Mouse (Mus musculus) hindbrain, embryonic 12.5 days (tissue): Measurements from ENCODE around the gene Ttll5. TPM values are rescaled to one million over a fixed set of nuclear protein-coding genes. Genes with fewer than 3 reads are reported as not detected.

ENCODE experiments used
- ATAC-seq: fragments of 200-750 bp; cut with Nextera tagmentation; 2 replicates; pipeline ENCODE4 v1.8.0; 2017; ENCODE audit warnings: moderate TSS enrichment; ENCODE audit not compliant: low FRiP score
- H3K27ac ChIP-seq: fragments of 300-500 bp; sonication (generic); 2 replicates; pipeline ENCODE4 v1.5.1; 2016; ENCODE audit warnings: mild to moderate bottlenecking
- H3K27me3 ChIP-seq: fragments of 300-500 bp; sonication (generic); 2 replicates; pipeline ENCODE4 v1.6.1; 2016; ENCODE audit warnings: mild to moderate bottlenecking
- H3K36me3 ChIP-seq: fragments of 300-500 bp; sonication (generic); 2 replicates; pipeline ENCODE4 v1.6.1; 2016; ENCODE audit warnings: mild to moderate bottlenecking
- H3K4me1 ChIP-seq: fragments of 300-500 bp; sonication (generic); 2 replicates; pipeline ENCODE4 v1.6.1; 2016
- H3K4me2 ChIP-seq: fragments of 300-500 bp; sonication (generic); replicated peaks from 2 replicates; pipeline ENCODE4 v1.6.1; 2016; ENCODE audit warnings: mild to moderate bottlenecking
- H3K4me3 ChIP-seq: fragments of 300-500 bp; sonication (generic); 2 replicates; pipeline ENCODE4 v1.5.1; 2016; ENCODE audit warnings: mild to moderate bottlenecking
- H3K9ac ChIP-seq: fragments of 300-500 bp; sonication (generic); 2 replicates; pipeline ENCODE4 v1.6.1; 2016; ENCODE audit warnings: mild to moderate bottlenecking, moderate library complexity
- H3K9me3 ChIP-seq: fragments of 300-500 bp; sonication (generic); replicated peaks from 2 replicates; pipeline ENCODE4 v1.6.1; 2016; ENCODE audit warnings: mild to moderate bottlenecking
- WGBS: fragments of 180-500 bp; shearing (Covaris S2); methylation state at CpG from one replicate; pipeline ENCODE4 v1.1.7; 2016; 5-methylcytosine and 5-hydroxymethylcytosine counted together
- polyA plus RNA-seq: library from polyadenylated mRNA; unstranded; fragments of >200 nt; fragmentation: Nextera tagmentation; extraction: Ambion mirVana; gene quantifications from 2 replicates; pipeline ENCODE4 v1.2.1, GENCODE M21; 2016

The Ttll5 gene
- 15.9 and 19.0 TPM in 2 replicates for polyA plus RNA-seq

- H3K9me3 ChIP-seq, result no peaks in the 10 kb centered on the region
- WGBS, result under 1% methylated on average over 62 of the region's 67 CpGs
- H3K27ac ChIP-seq, result peak within 1 kb of the TSS; percentile 95
- peaks cover 12% of the 10 kb centered on the region for H3K36me3 ChIP-seq
- no peaks in the 10 kb centered on the region for H3K27me3 ChIP-seq
- ATAC-seq, result peak; percentile 99
- peak within 1 kb of the TSS; percentile 80 for H3K9ac ChIP-seq
- H3K4me2 ChIP-seq, result peak within 1 kb of the TSS; percentile 80
- H3K4me3 ChIP-seq, result peak within 1 kb of the TSS; percentile 79
- peaks cover 17% of the 10 kb centered on the region for H3K4me1 ChIP-seq
Measured at GRCm38 (mm10) chr12:85824438-85825264, at the start of gene Ttll5, which contains the start of gene Erg28. Ttll5 (plus strand) TSS chr12:85824659. Erg28 (minus strand) TSS chr12:85824550.

GRCm38 (mm10) chr12:85778962-85779361 lies 45.5 kb upstream of the Ttll5 start:
- Histone ChIP-seq H3K36me3 (no peaks in the 10 kb centered on the region), H3K9ac (no peak overlapping the region), H3K27me3 (no peaks in the 10 kb centered on the region), H3K4me2 (no peak overlapping the region), H3K9me3 (no peaks in the 10 kb centered on the region), H3K4me1 (no peaks in the 10 kb centered on the region), H3K4me3 (no peak overlapping the region), H3K27ac (no peak overlapping the region)
- no peak for ATAC-seq
- 85% methylated on average over 3 of the region's 3 CpGs for WGBS

- no peak overlapping the region for H3K4me2 ChIP-seq
- H3K36me3 ChIP-seq, result no peaks in the 10 kb centered on the region
- no peaks in the 10 kb centered on the region for H3K27me3 ChIP-seq
- H3K27ac ChIP-seq, result no peak overlapping the region
- ATAC-seq, result no peak
- H3K9ac ChIP-seq, result no peak overlapping the region
- 93% methylated on average over 5 of the region's 5 CpGs for WGBS
- no peak overlapping the region for H3K4me3 ChIP-seq
- no peaks in the 10 kb centered on the region for H3K4me1 ChIP-seq
- no peaks in the 10 kb centered on the region for H3K9me3 ChIP-seq
Measured at GRCm38 (mm10) chr12:85779707-85780106, 44.8 kb upstream of the Ttll5 start.

GRCm38 (mm10) chr12:85781606-85782005 lies 42.9 kb upstream of the Ttll5 start:
- no peak for ATAC-seq
- WGBS, result 85% methylated on average over 3 of the region's 3 CpGs
- H3K9ac ChIP-seq, result no peak overlapping the region

GRCm38 (mm10) chr12:85784916-85785815 lies 39.3 kb upstream of the Ttll5 start:
- H3K27me3 ChIP-seq, result no peaks in the 10 kb centered on the region
- H3K4me3 ChIP-seq, result no peak overlapping the region
- no peaks in the 10 kb centered on the region for H3K9me3 ChIP-seq
- H3K9ac ChIP-seq, result no peak overlapping the region
- no peak overlapping the region for H3K4me2 ChIP-seq
- no peak for ATAC-seq
- H3K36me3 ChIP-seq, result no peaks in the 10 kb centered on the region
- 78% methylated on average over 19 of the region's 19 CpGs for WGBS
- no peak overlapping the region for H3K27ac ChIP-seq
- H3K4me1 ChIP-seq, result 0 out of 2 replicates have a peak, but pooled peaks cover 5% of the 10 kb centered on the region

More at GRCm38 (mm10) chr12:85781606-85782005, 42.9 kb upstream of the Ttll5 start:
- Histone ChIP-seq H3K4me3 (no peak overlapping the region), H3K4me1 (0 out of 2 replicates have a peak, but pooled peaks cover 5% of the 10 kb centered on the region), H3K27me3 (no peaks in the 10 kb centered on the region), H3K36me3 (no peaks in the 10 kb centered on the region), H3K9me3 (no peaks in the 10 kb centered on the region), H3K27ac (no peak overlapping the region), H3K4me2 (no peak overlapping the region)

GRCm38 (mm10) chr12:85792158-85792557 lies 32.3 kb upstream of the Ttll5 start:
- Histone ChIP-seq H3K4me3 (no peak overlapping the region), H3K27me3 (no peaks in the 10 kb centered on the region), H3K9me3 (no peaks in the 10 kb centered on the region), H3K4me2 (no peak overlapping the region), H3K9ac (no peak overlapping the region), H3K27ac (no peak overlapping the region), H3K36me3 (no peaks in the 10 kb centered on the region), H3K4me1 (no peaks in the 10 kb centered on the region)
- no peak for ATAC-seq
- 80% methylated on average over 4 of the region's 4 CpGs for WGBS

GRCm38 (mm10) chr12:85792821-85793346 lies 31.6 kb upstream of the Ttll5 start:
- WGBS, result 63% methylated on average over 6 of the region's 6 CpGs
- H3K9me3 ChIP-seq, result no peaks in the 10 kb centered on the region
- H3K36me3 ChIP-seq, result no peaks in the 10 kb centered on the region
- ATAC-seq, result no peak
- no peak overlapping the region for H3K27ac ChIP-seq
- H3K4me3 ChIP-seq, result no peak overlapping the region
- H3K9ac ChIP-seq, result no peak overlapping the region
- H3K4me1 ChIP-seq, result no peaks in the 10 kb centered on the region
- no peak overlapping the region for H3K4me2 ChIP-seq
- no peaks in the 10 kb centered on the region for H3K27me3 ChIP-seq

- ATAC-seq, result no peak
- Histone ChIP-seq H3K4me3 (no peak overlapping the region), H3K27ac (no peak overlapping the region)
Measured at GRCm38 (mm10) chr12:85794094-85794493, 30.4 kb upstream of the Ttll5 start.

GRCm38 (mm10) chr12:85795551-85795950 lies 28.9 kb upstream of the Ttll5 start:
- no peak overlapping the region for H3K4me2 ChIP-seq
- H3K36me3 ChIP-seq, result no peaks in the 10 kb centered on the region
- no peaks in the 10 kb centered on the region for H3K4me1 ChIP-seq
- H3K27ac ChIP-seq, result no peak overlapping the region
- no peaks in the 10 kb centered on the region for H3K27me3 ChIP-seq
- H3K4me3 ChIP-seq, result no peak overlapping the region
- H3K9me3 ChIP-seq, result no peaks in the 10 kb centered on the region
- ATAC-seq, result no peak
- 81% methylated on average over 1 of the region's 1 CpGs for WGBS
- H3K9ac ChIP-seq, result no peak overlapping the region

More at GRCm38 (mm10) chr12:85794094-85794493, 30.4 kb upstream of the Ttll5 start:
- Histone ChIP-seq H3K36me3 (no peaks in the 10 kb centered on the region), H3K9ac (no peak overlapping the region), H3K4me2 (no peak overlapping the region), H3K9me3 (no peaks in the 10 kb centered on the region), H3K27me3 (no peaks in the 10 kb centered on the region), H3K4me1 (no peaks in the 10 kb centered on the region)
- 87% methylated on average over 2 of the region's 2 CpGs for WGBS

- H3K4me2 ChIP-seq, result no peak overlapping the region
- H3K27me3 ChIP-seq, result no peaks in the 10 kb centered on the region
- no peak overlapping the region for H3K4me3 ChIP-seq
- WGBS, result 57% methylated on average over 9 of the region's 9 CpGs
- no peaks in the 10 kb centered on the region for H3K9me3 ChIP-seq
- H3K9ac ChIP-seq, result no peak overlapping the region
- no peak for ATAC-seq
- H3K27ac ChIP-seq, result no peak overlapping the region
- H3K36me3 ChIP-seq, result no peaks in the 10 kb centered on the region
- no peaks in the 10 kb centered on the region for H3K4me1 ChIP-seq
Measured at GRCm38 (mm10) chr12:85800031-85800430, 24.4 kb upstream of the Ttll5 start.

- H3K4me2 ChIP-seq, result no peak overlapping the region
- WGBS, result 78% methylated on average over 6 of the region's 6 CpGs
Measured at GRCm38 (mm10) chr12:85809726-85810125, 14.7 kb upstream of the Ttll5 start.

GRCm38 (mm10) chr12:85810959-85811358 lies 13.5 kb upstream of the Ttll5 start:
- H3K27ac ChIP-seq, result no peak overlapping the region
- H3K36me3 ChIP-seq, result peaks cover 41% of the 10 kb centered on the region
- ATAC-seq, result no peak
- no peaks in the 10 kb centered on the region for H3K27me3 ChIP-seq
- H3K9ac ChIP-seq, result no peak overlapping the region
- H3K4me3 ChIP-seq, result no peak overlapping the region
- H3K9me3 ChIP-seq, result no peaks in the 10 kb centered on the region
- H3K4me2 ChIP-seq, result no peak overlapping the region
- no peaks in the 10 kb centered on the region for H3K4me1 ChIP-seq

More at GRCm38 (mm10) chr12:85809726-85810125, 14.7 kb upstream of the Ttll5 start:
- Histone ChIP-seq H3K4me3 (no peak overlapping the region), H3K27me3 (no peaks in the 10 kb centered on the region), H3K36me3 (peaks cover 31% of the 10 kb centered on the region), H3K27ac (no peak overlapping the region), H3K9ac (no peak overlapping the region), H3K9me3 (no peaks in the 10 kb centered on the region), H3K4me1 (no peaks in the 10 kb centered on the region)
- no peak for ATAC-seq
